Mouse (Mus musculus): ENCODE data around the gene Zbtb16. TPM values are rescaled to one million over a fixed set of nuclear protein-coding genes. Genes with fewer than 3 reads are reported as not detected.

The Zbtb16 gene
- total RNA-seq, 2 experiments from 2014 or later = 132 to 167 TPM

DNA sequence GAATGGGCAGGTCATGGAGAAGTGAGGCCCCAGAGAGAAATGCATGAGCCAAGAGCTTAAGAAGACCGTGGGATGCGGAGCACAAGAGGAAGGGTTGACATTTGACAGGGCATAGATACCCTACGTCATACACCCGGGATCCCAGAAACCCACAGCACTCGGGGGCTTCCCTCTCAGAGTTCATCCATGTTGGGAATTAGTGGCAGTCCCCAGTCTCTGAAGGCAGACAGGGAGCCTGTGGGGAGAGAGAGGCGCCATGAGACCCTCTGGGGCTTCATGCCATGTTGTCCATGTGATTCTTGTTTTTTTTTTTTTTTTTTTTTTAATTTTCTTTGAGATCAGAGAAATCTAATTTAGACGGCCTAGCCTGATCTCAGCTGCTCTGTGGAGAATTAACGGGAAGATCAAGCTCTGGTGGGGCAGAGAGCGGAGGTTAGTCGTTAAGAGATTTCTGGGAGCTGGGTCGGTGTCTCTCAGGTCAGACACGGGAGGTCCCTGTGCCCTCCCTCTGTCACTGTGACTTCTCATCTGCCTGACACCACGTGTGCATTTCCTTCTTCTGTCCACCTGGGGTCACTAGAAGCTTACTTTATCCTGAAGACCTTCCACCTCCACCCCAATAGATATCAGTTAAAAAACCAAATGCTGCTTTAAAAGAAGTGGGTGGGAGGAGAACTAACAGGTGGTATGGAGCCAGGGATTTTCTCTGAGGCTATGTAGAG is 190.9 kb downstream of the Zbtb16 start:
- intact Hi-C loops (cut with DNase I) = loop anchor here (2.0 to 5.0 kb wide), 3 partner anchors 62 to 407 kb away; no protein-coding TSS in a partner anchor
- no peak for DNase-seq (ENCODE audit: low spot score)

GRCm38 (mm10) chr9:48644376-48644775 is 191.6 kb downstream of the Zbtb16 start:
- DNase-seq (ENCODE audit: low spot score) = no peak
- intact Hi-C loops (cut with DNase I) = loop anchor here (2.0 kb wide), 1 partner anchor 328 kb away; no protein-coding TSS in a partner anchor

GRCm38 (mm10) chr9:48641636-48642035 is 194.4 kb downstream of the Zbtb16 start:
- no peak for DNase-seq (ENCODE audit: low spot score)
- intact Hi-C loops (cut with DNase I) = no loop called here

DNA sequence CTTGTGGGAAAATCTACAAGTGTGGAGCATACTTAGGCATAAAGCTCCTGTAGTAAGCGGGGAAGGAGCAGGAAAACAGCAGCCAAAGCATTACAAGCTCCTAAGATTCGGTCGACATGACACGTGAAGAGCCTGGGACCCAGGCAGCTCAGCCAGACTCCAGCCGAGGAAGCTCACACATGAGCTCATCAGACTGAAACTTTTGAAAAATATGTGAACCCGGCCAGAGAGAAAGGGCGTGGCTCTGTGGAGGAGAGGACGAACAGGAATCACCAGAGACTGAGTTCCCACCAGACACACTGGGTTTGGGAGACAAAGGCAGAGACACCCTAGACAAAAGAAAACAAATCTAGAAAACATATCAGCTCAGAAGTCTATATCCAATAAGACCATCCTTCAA is 195.1 kb downstream of the Zbtb16 start:
- no peak for DNase-seq (ENCODE audit: low spot score)
- intact Hi-C loops (cut with DNase I) = no loop called here

GRCm38 (mm10) chr9:48638176-48638803 is 197.7 kb downstream of the Zbtb16 start:
- intact Hi-C loops (cut with DNase I) = no loop called here
- DNase-seq (ENCODE audit: low spot score) = no peak

DNA sequence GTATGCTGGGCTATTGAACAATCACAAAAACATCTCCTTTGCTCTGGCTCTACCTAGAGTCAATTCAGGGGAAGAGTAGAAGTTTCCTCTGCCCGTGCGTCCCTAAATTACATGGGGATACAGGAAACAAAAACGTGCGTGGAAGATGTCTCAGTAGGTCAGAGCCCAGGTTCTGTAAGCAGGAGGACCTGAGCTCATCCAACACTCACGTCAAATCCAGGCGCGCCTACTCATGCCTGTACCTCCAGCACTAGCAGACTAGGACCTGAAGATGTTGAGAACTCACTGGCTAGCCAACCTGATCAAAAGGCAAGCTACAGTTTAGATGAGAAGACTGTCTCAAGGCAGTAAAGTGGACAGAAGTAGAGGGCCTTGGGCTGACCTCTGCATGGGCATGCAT is 198.9 kb downstream of the Zbtb16 start:
- no peak for DNase-seq (ENCODE audit: low spot score)
- intact Hi-C loops (cut with DNase I) = no loop called here

- intact Hi-C loops (cut with DNase I) = no loop called here
- no peak for DNase-seq (ENCODE audit: low spot score)
Measured at GRCm38 (mm10) chr9:48635576-48636350, 200.3 kb downstream of the Zbtb16 start.

- no peak for DNase-seq (ENCODE audit: low spot score)
- intact Hi-C loops (cut with DNase I) = no loop called here
Measured at GRCm38 (mm10) chr9:48633147-48633546, 202.9 kb downstream of the Zbtb16 start.

DNA sequence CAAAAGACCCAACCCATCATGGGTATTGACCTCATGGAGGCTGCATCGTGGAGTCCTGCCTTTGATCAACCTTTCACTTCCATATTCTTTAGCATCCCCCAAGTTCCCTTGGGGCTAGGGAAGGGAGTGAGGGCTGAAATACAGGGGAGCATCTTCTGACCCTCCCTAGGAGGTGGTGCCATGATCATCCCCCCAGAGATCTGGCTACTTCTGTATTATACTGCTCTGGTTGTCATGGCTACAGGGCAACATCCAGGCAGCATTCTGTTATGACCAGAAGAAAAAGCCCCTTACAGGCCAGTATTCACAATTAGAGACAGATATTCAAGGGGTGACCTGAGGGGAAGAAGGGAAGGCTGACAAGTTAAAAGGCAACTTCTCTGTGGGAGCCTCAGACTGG is 216.8 kb downstream of the Zbtb16 start:
- intact Hi-C loops (cut with DNase I) = loop anchor here (10.0 kb wide), 1 partner anchor 354 kb away; no protein-coding TSS in a partner anchor
- no peak for DNase-seq (ENCODE audit: low spot score)

DNA sequence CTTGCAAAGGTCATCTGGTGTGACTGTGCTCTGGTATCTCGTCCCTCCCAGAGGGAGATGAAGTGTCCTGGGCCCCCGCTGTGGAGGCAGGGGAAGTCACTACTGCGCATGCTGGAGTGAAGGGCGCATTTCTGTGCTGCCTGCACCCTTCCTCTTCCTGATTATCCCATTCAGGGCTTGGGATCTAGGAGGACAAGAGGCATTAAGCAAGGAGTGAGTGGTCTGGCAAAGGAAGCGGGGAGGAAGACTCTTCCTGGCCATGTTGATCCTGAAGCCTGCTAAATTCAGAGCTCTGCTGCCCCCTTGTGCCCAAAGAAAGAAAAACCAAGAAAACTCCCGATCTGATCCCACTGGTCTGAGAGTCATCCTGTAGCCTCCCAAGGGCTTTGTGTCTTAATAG is 217.4 kb downstream of the Zbtb16 start:
- intact Hi-C loops (cut with DNase I) = loop anchor here (10.0 kb wide), 1 partner anchor 354 kb away; no protein-coding TSS in a partner anchor
- DNase-seq (ENCODE audit: low spot score) = peak; percentile 61

DNA sequence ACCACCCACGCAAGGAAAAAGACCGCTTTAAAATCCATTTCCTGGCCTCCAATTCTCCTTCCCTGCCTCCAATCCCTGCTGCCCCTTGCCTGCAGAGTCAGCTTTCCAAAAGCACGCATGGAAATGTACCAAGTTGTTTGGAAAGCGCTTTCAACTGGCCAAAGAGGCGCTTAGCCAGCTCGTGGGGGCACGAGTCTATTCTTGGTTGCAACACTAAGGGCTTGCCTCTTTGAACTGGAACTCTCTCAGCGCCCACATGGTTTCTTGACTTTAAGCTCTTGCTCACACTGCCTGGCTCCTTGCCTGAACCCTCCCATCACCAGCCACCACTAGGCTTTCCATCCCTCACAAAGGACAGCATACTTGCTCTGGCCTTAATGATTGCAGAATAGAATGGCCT is 217.9 kb downstream of the Zbtb16 start:
- DNase-seq (ENCODE audit: low spot score) = peak; percentile 73
- intact Hi-C loops (cut with DNase I) = loop anchor here (10.0 kb wide), 1 partner anchor 353 kb away; no protein-coding TSS in a partner anchor

DNA sequence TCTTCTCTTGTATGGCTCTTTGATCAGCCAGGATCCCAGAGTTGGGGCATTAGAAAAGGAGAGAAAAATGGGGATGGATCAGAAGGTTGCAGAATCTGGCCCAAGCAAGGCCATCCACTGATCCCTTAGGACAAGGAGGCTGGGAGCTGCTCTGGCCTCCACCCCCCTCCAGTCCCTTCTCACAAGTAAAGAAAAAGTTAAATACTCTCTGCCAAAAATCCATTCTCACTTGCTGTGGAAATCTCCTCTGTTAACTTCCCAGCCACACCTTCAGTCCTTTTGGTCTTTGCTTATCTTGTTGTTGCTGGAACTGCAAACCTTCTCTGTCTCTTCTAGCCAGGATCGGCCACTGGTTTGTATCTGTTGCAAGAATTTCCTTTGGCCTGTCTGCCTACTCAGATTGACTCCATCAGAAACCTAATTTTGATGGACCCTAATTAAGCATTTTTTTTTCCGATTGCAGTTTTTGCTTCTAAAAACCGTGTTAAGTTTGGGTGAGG is 218.5 kb downstream of the Zbtb16 start:
- intact Hi-C loops (cut with DNase I) = loop anchor here (10.0 kb wide), 1 partner anchor 353 kb away; no protein-coding TSS in a partner anchor
- no peak for DNase-seq (ENCODE audit: low spot score)

DNA sequence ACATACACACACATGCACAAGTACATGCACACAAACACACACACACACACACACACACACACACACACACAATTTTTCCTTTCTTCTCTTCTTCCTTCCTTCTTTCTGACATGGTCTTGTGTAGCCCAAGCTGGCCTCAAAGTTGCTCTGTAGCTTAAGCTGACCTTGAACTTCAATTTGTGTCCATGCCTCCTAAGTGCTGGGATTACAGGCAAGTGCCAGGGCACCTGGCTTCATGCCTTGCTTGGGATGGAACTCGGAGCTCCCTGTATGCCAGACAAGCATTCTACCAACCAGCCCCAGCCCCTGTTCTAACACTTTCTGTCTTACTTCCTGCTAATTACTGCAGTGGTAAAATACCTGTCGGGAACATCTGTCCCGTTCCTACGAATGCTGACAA is 222.8 kb downstream of the Zbtb16 start:
- intact Hi-C loops (cut with DNase I) = loop anchor here (10.0 kb wide), 1 partner anchor 348 kb away; no protein-coding TSS in a partner anchor
- DNase-seq (ENCODE audit: low spot score) = no peak

DNA sequence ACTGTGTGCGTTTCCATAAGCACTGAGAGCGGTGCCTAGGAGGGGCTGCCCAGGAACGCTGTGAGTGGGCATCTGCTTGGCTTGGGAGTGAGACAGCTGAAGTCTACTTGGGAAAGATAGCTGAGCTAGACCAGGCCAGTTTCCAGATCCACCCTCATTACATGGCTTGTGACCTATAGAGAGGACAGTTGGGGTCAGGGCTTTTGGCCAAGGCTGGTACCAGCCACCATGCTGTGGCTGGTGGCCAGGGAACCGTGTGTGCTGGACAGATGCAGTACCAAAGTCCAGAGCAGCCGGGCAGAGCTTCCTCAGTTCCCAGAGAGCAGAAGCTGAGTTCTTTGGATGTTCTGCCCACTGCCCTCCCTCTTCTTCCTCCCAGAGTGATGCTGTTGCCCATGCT is 223.5 kb downstream of the Zbtb16 start:
- no peak for DNase-seq (ENCODE audit: low spot score)
- intact Hi-C loops (cut with DNase I) = loop anchor here (10.0 kb wide), 1 partner anchor 348 kb away; no protein-coding TSS in a partner anchor

DNA sequence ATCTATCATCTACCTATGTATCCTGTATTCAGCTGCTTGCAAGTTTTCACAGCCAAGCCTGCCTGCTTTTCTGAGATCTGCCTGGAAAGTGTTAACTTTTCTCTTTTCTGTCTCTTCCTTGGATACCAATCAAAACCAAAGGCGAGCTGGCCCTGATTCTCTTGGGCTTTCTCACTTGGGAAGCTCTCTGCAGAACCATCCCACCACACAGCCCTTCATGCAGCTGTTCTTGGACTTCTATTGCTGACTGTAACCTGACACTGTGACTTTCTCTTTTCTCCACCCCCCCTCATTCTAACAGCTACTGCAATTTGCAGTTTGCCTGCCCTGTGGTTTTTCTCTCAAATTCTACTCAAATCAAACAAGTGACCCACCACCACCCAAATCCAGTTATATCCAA is 225.0 kb downstream of the Zbtb16 start:
- no peak for DNase-seq (ENCODE audit: low spot score)
- intact Hi-C loops (cut with DNase I) = loop anchor here (10.0 kb wide), 1 partner anchor 346 kb away; no protein-coding TSS in a partner anchor

DNA sequence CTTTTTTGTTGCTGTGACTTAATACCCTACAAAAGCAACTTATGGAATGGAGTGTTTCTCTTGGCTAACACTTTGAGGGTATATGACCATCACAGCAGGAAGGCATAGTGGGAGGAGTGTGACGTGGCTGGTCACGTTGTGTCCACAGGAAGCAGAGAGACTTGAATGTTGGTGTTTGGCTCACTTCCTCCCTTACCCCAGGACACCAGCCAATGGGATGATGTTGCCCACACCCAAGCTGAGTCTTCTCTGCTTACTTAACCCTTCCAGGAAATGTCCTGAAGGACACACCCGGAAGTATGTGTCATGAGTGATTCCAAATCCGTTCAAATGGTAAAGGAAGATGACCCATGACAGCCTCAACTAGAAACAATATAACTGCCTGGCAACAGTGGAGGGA is 226.3 kb downstream of the Zbtb16 start:
- no peak for DNase-seq (ENCODE audit: low spot score)
- intact Hi-C loops (cut with DNase I) = loop anchor here (10.0 kb wide), 1 partner anchor 345 kb away; no protein-coding TSS in a partner anchor

DNA sequence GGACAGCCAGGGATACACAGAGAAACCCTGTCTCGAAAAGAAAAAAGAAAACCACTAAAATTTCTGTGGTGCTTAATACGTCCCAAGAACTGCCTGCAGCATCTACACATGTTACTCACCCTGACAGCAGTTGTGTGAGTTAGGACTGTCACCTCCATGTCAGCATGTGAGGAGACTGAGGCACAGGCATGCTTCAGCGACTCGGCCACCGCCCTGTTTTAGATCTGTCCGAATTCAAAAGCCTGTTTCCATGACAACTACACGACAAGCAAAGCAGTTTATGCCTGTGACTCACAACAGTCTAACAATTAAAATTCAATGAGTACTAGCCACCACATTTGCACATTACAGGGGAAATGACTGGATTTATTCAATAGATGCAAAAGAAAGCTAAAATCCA is 228.6 kb downstream of the Zbtb16 start:
- intact Hi-C loops (cut with DNase I) = no loop called here
- DNase-seq (ENCODE audit: low spot score) = no peak

DNA sequence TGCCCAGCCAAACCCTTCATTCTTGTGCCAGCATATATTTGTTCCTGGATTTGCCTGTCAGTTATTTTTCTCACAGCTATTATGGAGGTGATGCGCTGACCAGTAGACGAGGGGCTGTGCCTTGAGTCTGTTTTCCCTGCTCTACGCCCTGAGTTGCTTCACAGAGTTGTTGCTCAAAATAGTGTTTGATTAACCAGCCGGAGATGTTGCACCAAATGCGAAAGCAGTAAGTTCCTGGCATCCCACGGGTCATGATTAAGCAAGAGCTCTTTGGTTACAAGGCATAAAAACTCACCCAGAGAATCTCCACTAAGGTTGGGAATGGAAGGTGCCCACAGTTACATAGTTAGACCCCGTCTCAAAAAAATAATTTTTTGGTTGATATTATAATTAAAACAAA is 229.9 kb downstream of the Zbtb16 start:
- peak; percentile 14 for DNase-seq (ENCODE audit: low spot score)
- intact Hi-C loops (cut with DNase I) = no loop called here

DNA sequence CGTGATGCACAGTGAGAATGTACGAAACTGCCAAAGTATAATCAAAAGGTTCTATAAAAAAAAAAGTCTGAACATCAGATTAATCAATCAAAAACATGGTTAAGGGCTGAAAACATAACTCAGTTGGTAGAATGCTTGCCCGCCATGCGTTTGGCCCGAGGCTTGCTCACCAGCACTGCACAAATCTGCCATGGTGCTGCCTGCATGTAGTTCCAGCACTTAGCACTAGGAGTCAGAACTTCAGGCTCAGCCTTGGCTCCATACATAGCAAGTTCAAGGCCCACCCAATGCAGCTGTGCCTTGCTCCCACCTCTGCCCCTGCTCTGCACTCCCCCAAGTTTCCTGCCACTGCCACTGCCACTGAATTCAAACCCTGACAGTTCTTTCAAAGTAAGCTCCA is 230.3 kb downstream of the Zbtb16 start:
- intact Hi-C loops (cut with DNase I) = no loop called here

GRCm38 (mm10) chr9:48604939-48605598 is 231.0 kb downstream of the Zbtb16 start, which contains the start of gene Nnmt:
Nnmt (minus strand) TSS chr9:48605153.
- intact Hi-C loops (cut with DNase I) = no loop called here
- peak; percentile 37 for DNase-seq (ENCODE audit: low spot score)

More for the DNA sequence above, 230.3 kb downstream of the Zbtb16 start:
- DNase-seq (ENCODE audit: low spot score) = no peak
